Mouse (Mus musculus): Measurements from ENCODE around the gene Aaas. TPM values are rescaled to one million over a fixed set of nuclear protein-coding genes. Genes with fewer than 3 reads are reported as not detected.

Gene Aaas
- polyA plus RNA-seq, 1 experiment from 2014 or later = 102 TPM

GRCm38 (mm10) chr15:102355871-102356441, 5.4 kb upstream of the Aaas start:
- Histone ChIP-seq H3K27me3 (ENCODE audit: control insufficient read depth, insufficient read depth, low read length) (peaks cover 10% of the 10 kb centered on the region; the same call in 1 of the 2 replicates), H3K4me1 (ENCODE audit: control insufficient read depth, insufficient read depth, low read length) (peaks cover 15% of the 10 kb centered on the region), H3K4me3 (ENCODE audit: low read depth, low read length) (peak overlapping the region; percentile 42), H3K9me3 (replicated peaks; ENCODE audit: control insufficient read depth, low read length) (no peaks in the 10 kb centered on the region), H3K4me2 (ENCODE audit: low read depth, low read length) (peak overlapping the region; percentile 91), H3K27ac (replicated peaks; ENCODE audit: low read depth, low read length) (peak overlapping the region; percentile 83), H3K36me3 (replicated peaks; ENCODE audit: control insufficient read depth, insufficient read depth, low read depth, low read length) (no peaks in the 10 kb centered on the region), H3K9ac (replicated peaks; ENCODE audit: low read length) (peak overlapping the region; percentile 88)
- DNase-seq (ENCODE audit: low spot score) (peak; percentile 66), ATAC-seq (replicated peaks; ENCODE audit: insufficient number of reproducible peaks, low FRiP score, low TSS enrichment, low read depth) (peak; percentile 16)
- under 1% methylated on average over 38 of the region's 38 CpGs for WGBS

GRCm38 (mm10) chr15:102355134-102355870, 4.7 kb upstream of the Aaas start:
- WGBS = under 1% methylated on average over 48 of the region's 49 CpGs
- Histone ChIP-seq H3K27ac (replicated peaks; ENCODE audit: low read depth, low read length) (peak overlapping the region; percentile 83), H3K9ac (replicated peaks; ENCODE audit: low read length) (peak overlapping the region; percentile 88), H3K27me3 (ENCODE audit: control insufficient read depth, insufficient read depth, low read length) (peaks cover 10% of the 10 kb centered on the region; the same call in 1 of the 2 replicates), H3K36me3 (replicated peaks; ENCODE audit: control insufficient read depth, insufficient read depth, low read depth, low read length) (no peaks in the 10 kb centered on the region), H3K4me2 (ENCODE audit: low read depth, low read length) (peak overlapping the region; percentile 91), H3K4me3 (ENCODE audit: low read depth, low read length) (peak overlapping the region; percentile 42), H3K9me3 (replicated peaks; ENCODE audit: control insufficient read depth, low read length) (no peaks in the 10 kb centered on the region), H3K4me1 (ENCODE audit: control insufficient read depth, insufficient read depth, low read length) (peaks cover 15% of the 10 kb centered on the region)
- DNase-seq (ENCODE audit: low spot score) (peak; percentile 77), ATAC-seq (replicated peaks; ENCODE audit: insufficient number of reproducible peaks, low FRiP score, low TSS enrichment, low read depth) (peak; percentile 61)

- Histone ChIP-seq H3K4me3 (ENCODE audit: low read depth, low read length) (no peak overlapping the region), H3K27ac (replicated peaks; ENCODE audit: low read depth, low read length) (no peak overlapping the region), H3K9me3 (replicated peaks; ENCODE audit: control insufficient read depth, low read length) (no peaks in the 10 kb centered on the region), H3K36me3 (replicated peaks; ENCODE audit: control insufficient read depth, insufficient read depth, low read depth, low read length) (no peaks in the 10 kb centered on the region), H3K4me1 (ENCODE audit: control insufficient read depth, insufficient read depth, low read length) (peaks cover 15% of the 10 kb centered on the region), H3K27me3 (ENCODE audit: control insufficient read depth, insufficient read depth, low read length) (peaks cover 9% of the 10 kb centered on the region; the same call in 1 of the 2 replicates), H3K4me2 (ENCODE audit: low read depth, low read length) (no peak overlapping the region), H3K9ac (replicated peaks; ENCODE audit: low read length) (no peak overlapping the region)
- no peak for ATAC-seq (replicated peaks; ENCODE audit: insufficient number of reproducible peaks, low FRiP score, low TSS enrichment, low read depth)
- WGBS = 78% methylated on average over 2 of the region's 2 CpGs
- DNase-seq (ENCODE audit: low spot score) = peak; percentile 33
Measured at GRCm38 (mm10) chr15:102353986-102354385, 3.4 kb upstream of the Aaas start.

- 57% methylated on average over 2 of the region's 2 CpGs for WGBS
- no peak for DNase-seq (ENCODE audit: low spot score)
- Histone ChIP-seq H3K4me1 (ENCODE audit: control insufficient read depth, insufficient read depth, low read length) (peaks cover 6% of the 10 kb centered on the region; the same call in 1 of the 2 replicates), H3K4me2 (ENCODE audit: low read depth, low read length) (no peak overlapping the region; the same call in 1 of the 2 replicates), H3K9me3 (replicated peaks; ENCODE audit: control insufficient read depth, low read length) (no peaks in the 10 kb centered on the region), H3K9ac (replicated peaks; ENCODE audit: low read length) (no peak overlapping the region), H3K36me3 (replicated peaks; ENCODE audit: control insufficient read depth, insufficient read depth, low read depth, low read length) (no peaks in the 10 kb centered on the region), H3K4me3 (ENCODE audit: low read depth, low read length) (no peak overlapping the region), H3K27me3 (ENCODE audit: control insufficient read depth, insufficient read depth, low read length) (no peaks in the 10 kb centered on the region), H3K27ac (replicated peaks; ENCODE audit: low read depth, low read length) (no peak overlapping the region)
- ATAC-seq (replicated peaks; ENCODE audit: insufficient number of reproducible peaks, low FRiP score, low TSS enrichment, low read depth) = no peak
Measured at GRCm38 (mm10) chr15:102352177-102352576, 1.6 kb upstream of the Aaas start.

- Histone ChIP-seq H3K27ac (replicated peaks; ENCODE audit: low read depth, low read length) (no peak overlapping the region), H3K36me3 (replicated peaks; ENCODE audit: control insufficient read depth, insufficient read depth, low read depth, low read length) (peaks cover 5% of the 10 kb centered on the region), H3K4me1 (ENCODE audit: control insufficient read depth, insufficient read depth, low read length) (peaks cover 2% of the 10 kb centered on the region; the same call in 1 of the 2 replicates), H3K9me3 (replicated peaks; ENCODE audit: control insufficient read depth, low read length) (no peaks in the 10 kb centered on the region), H3K9ac (replicated peaks; ENCODE audit: low read length) (peak overlapping the region; percentile 48), H3K4me2 (ENCODE audit: low read depth, low read length) (peak overlapping the region; percentile 47), H3K4me3 (ENCODE audit: low read depth, low read length) (peak overlapping the region; percentile 75), H3K27me3 (ENCODE audit: control insufficient read depth, insufficient read depth, low read length) (no peaks in the 10 kb centered on the region)
- WGBS = 12% methylated on average over 11 of the region's 11 CpGs
- ATAC-seq (replicated peaks; ENCODE audit: insufficient number of reproducible peaks, low FRiP score, low TSS enrichment, low read depth) (peak; percentile 2; the same call in 1 of the 2 replicates), DNase-seq (ENCODE audit: low spot score) (no peak)
Measured at GRCm38 (mm10) chr15:102350942-102351291, 346 bp upstream of the Aaas start.

GRCm38 (mm10) chr15:102346444-102346843, 4.1 kb downstream of the Aaas start:
- 76% methylated on average over 4 of the region's 4 CpGs for WGBS
- Histone ChIP-seq H3K27ac (replicated peaks; ENCODE audit: low read depth, low read length) (no peak overlapping the region), H3K9me3 (replicated peaks; ENCODE audit: control insufficient read depth, low read length) (no peaks in the 10 kb centered on the region), H3K4me1 (ENCODE audit: control insufficient read depth, insufficient read depth, low read length) (no peaks in the 10 kb centered on the region; the same call in 1 of the 2 replicates), H3K4me2 (ENCODE audit: low read depth, low read length) (no peak overlapping the region), H3K9ac (replicated peaks; ENCODE audit: low read length) (no peak overlapping the region), H3K27me3 (ENCODE audit: control insufficient read depth, insufficient read depth, low read length) (no peaks in the 10 kb centered on the region), H3K36me3 (replicated peaks; ENCODE audit: control insufficient read depth, insufficient read depth, low read depth, low read length) (peaks cover 5% of the 10 kb centered on the region), H3K4me3 (ENCODE audit: low read depth, low read length) (no peak overlapping the region)
- DNase-seq (ENCODE audit: low spot score) = no peak
- ATAC-seq (replicated peaks; ENCODE audit: insufficient number of reproducible peaks, low FRiP score, low TSS enrichment, low read depth) = no peak

- no peak overlapping the region for H3K27ac ChIP-seq (replicated peaks; ENCODE audit: low read depth, low read length)
- no peak overlapping the region for H3K9ac ChIP-seq (replicated peaks; ENCODE audit: low read length)
- H3K4me3 ChIP-seq (ENCODE audit: low read depth, low read length) = no peak overlapping the region
- no peaks in the 10 kb centered on the region for H3K9me3 ChIP-seq (replicated peaks; ENCODE audit: control insufficient read depth, low read length)
- no peak overlapping the region for H3K4me2 ChIP-seq (ENCODE audit: low read depth, low read length)
- DNase-seq (ENCODE audit: low spot score) = no peak
- no peaks in the 10 kb centered on the region for H3K27me3 ChIP-seq (ENCODE audit: control insufficient read depth, insufficient read depth, low read length)
- 95% methylated on average over 3 of the region's 3 CpGs for WGBS
- H3K36me3 ChIP-seq (replicated peaks; ENCODE audit: control insufficient read depth, insufficient read depth, low read depth, low read length) = peaks cover 5% of the 10 kb centered on the region
- no peak for ATAC-seq (replicated peaks; ENCODE audit: insufficient number of reproducible peaks, low FRiP score, low TSS enrichment, low read depth)
- no peaks in the 10 kb centered on the region for H3K4me1 ChIP-seq (ENCODE audit: control insufficient read depth, insufficient read depth, low read length)
Measured at GRCm38 (mm10) chr15:102344490-102344889, 6.1 kb downstream of the Aaas start.

GRCm38 (mm10) chr15:102341580-102341979, 9.0 kb downstream of the Aaas start:
- H3K36me3 ChIP-seq (replicated peaks; ENCODE audit: control insufficient read depth, insufficient read depth, low read depth, low read length) = peaks cover 18% of the 10 kb centered on the region
- DNase-seq (ENCODE audit: low spot score) = peak; percentile 60
- WGBS = 16% methylated on average over 1 of the region's 1 CpGs

More at GRCm38 (mm10) chr15:102341580-102341979, 9.0 kb downstream of the Aaas start:
- Histone ChIP-seq H3K4me2 (ENCODE audit: low read depth, low read length) (no peak overlapping the region), H3K9me3 (replicated peaks; ENCODE audit: control insufficient read depth, low read length) (no peaks in the 10 kb centered on the region), H3K4me1 (ENCODE audit: control insufficient read depth, insufficient read depth, low read length) (no peaks in the 10 kb centered on the region), H3K9ac (replicated peaks; ENCODE audit: low read length) (no peak overlapping the region), H3K27me3 (ENCODE audit: control insufficient read depth, insufficient read depth, low read length) (no peaks in the 10 kb centered on the region), H3K27ac (replicated peaks; ENCODE audit: low read depth, low read length) (no peak overlapping the region), H3K4me3 (ENCODE audit: low read depth, low read length) (no peak overlapping the region)
- ATAC-seq (replicated peaks; ENCODE audit: insufficient number of reproducible peaks, low FRiP score, low TSS enrichment, low read depth) = no peak
